Mouse (Mus musculus) spleen, postnatal 10 days (tissue): ENCODE measurements around the gene Gm37240.

Experiments used
- DNase-seq, 2 experiments: peaks; one replicate each; pipeline ENCODE4 v3.0.0; 2021 to 2022; ENCODE audit warnings: low spot score in 2 of 2

Gm37240 gene

DNA sequence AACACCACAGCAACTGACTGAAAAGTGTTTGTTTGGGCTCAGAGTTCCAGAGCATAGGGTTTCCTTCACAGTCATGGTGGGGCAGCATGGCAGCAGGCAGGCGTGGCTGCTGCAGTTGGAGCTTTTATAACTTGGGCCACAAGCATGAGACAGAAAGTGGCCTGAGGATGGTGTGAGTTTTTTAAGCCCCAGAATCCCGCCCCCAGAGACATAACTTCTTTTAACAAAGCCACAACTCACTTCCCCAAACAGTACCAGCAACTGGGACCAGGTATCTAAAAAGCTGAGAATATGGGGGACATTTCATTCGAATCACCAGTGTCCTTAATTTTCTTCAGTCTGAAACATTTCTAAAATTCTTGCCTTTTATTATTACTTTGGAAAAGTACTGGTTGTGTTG, 1049.3 kb downstream of the Gm37240 start:
- DNase-seq = no peak

DNA sequence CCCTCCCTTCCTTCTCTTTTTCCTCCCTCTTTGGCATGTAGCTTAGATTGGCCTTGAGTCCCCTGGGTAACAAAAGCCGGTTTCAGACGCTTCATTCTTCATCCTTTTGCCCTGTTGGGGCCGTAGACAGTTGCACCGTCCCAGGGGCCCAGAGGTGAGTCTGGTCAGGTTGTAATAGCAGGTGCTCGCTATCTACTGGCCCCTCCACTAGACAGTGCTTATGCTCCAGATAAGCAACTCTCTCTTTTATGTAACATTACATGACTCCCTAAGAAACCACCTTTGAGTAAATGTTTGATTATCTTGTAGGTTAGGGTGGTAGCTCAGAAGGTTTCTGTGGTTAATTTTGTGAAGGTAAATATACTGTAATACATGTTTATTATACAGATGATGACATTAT, 1051.3 kb downstream of the Gm37240 start:
- DNase-seq = no peak

DNA sequence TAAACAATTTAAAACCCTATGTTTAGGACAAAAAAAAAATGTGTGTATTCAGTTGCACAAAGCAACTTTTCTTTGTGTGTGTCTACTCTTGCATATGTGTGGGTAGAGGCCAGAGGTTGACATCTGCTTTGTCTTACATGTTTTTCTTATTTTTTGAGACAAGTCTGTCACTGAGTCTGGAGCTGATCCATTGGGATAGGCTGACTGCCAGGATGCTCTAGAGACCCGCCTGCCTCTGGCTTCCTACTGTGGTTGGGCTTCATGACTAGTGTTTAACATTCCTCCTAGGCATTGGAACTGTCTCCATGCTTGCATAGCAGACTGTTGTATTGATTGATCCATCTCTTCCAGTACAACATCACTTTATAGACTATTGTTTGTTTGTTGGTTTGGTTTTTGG, 1058.0 kb downstream of the Gm37240 start:
- DNase-seq = no peak

DNA sequence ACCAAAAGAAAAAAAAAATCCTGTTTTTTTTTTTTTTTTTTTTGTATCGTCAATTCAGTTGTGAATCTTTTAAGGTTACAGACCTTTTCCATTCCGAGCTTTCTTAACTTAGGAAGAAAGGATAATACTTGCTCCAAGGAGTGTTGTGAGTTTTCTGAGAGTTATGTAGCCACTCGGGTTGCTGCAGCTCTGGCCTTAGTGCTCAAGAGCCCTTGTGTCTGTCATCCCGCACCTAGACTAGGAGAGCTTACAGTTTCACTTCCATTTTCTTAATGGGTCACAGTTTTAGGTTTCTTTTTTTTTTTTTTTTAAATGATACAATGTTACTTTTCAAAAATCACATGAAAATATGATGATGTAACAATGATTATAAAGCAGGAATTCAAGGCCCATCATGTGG, 1059.7 kb downstream of the Gm37240 start:
- no peak for DNase-seq

DNA sequence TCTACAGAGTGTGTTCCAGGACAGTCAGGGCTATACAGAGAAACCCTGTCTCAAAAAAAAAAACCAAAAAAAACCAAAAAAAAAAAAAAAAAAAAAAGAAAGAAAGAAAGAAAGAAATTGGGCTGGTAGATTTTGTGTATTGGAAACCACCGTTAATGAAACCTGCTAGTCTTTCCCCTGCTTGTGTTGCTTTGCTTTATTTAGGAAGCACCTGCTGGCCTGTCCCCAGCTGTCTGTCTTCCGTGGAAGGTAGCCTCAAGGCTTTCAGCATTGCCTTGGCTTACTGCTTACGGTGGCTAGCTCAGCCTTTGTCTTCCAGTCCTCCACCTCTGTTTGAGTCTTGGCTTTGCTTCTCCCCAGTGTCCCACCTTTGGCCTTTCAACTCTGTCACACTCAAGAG, 1060.4 kb downstream of the Gm37240 start:
- no peak for DNase-seq

DNA sequence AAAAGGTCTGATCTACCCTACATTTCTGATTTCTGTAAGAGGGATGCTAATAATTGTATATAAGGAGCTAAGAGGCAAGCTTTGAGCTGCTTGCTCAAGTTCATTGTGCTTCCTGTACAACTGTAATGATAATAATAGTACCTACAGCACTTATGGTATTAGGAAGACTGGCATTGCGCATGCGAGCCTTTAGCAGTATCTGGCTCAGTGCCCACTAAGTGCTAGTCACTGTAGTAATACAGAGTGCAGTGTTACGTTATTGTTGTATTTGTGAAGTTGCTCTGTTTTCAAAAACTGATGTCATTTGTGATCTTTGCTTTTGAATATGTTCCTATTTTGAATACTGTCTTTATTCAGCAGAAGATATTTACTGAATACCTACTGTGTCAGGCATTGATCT, 1060.9 kb downstream of the Gm37240 start:
- peak in 1 of 2 experiments; percentile 26 for DNase-seq

DNA sequence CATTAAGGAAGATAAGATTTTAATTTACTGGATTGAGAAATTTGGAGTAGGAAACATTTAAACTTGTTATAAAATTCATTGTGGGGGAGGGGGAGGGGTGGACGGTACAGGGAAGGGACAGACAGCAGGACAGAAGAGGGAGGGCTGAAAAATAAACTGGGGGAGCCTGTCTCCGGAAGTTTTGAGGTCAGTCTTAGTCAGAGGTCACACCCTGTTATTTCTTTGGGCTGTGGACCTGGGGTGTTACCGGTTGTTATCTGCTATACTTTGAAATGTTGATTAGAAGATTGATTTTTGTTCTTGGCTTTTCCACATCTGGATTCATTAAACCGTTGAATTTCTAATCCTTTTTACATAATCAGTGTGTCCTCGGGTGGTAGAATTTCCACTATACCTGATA, 1061.3 kb downstream of the Gm37240 start:
- no peak for DNase-seq

DNA sequence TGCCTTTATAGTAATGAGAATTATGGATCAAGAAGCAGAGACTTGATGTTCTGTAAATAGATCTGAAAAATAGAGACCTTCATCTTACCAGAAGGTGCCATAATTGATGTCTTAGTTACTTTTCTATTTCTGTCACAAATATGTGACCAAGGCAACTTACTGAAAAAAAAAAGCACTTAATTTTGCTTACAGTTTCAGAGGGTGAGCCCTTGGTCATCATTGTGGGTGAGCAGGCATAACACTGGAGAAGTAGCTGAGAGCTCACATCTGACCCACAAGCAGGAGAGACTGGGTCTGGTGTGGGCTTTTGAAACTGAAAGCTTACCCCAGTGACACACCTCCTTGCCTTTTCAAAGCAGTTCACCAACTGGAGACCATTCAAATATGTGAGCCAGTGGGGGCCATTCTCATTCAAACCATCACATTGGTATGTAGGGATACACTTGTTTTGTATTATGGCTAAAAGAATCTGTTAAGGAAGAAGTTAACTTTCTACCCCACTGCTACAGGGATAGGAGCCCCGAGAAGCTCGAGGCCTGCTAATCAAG, 1066.6 kb downstream of the Gm37240 start:
- DNase-seq = no peak

DNA sequence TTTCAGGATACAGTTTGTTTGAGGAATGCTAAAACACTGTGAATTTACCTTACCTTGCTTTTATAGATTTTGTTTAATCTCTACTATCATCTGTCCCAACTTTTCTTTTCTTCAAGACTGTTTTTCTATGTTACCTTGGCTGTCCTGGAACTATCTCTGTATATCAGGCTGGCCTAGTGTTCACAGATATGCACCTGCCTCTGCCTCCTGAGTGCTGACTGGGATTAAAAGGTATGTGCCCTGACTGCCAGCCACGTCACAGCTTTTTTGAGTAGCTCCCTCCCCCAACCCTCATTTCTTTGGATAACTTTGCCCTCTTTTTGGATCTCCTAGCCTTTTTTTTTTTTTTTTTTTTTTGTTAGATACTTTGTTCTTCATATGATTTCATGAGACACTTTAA, 1070.4 kb downstream of the Gm37240 start:
- no peak for DNase-seq

DNA sequence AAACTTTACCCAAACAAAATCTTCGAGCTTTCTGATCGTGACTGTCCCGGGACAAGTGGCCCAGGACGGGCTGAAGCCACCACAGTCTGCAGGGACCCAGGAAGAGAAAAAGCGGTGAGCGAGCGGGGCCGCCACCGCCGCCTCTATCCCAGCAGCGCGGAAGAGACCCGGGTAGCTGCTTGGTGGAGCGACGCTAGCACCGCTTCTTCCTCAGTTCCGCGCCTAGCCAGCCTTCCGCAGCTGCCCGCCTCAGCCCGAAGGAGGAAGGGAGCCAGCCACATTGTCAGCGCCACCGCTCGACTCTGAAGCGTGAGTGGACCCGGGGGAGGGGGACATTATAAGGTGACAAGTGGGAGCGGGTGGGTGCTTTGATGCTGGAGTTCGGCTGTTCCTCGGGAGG, 1071.9 kb downstream of the Gm37240 start:
- peak; percentile 60 to 73 for DNase-seq

DNA sequence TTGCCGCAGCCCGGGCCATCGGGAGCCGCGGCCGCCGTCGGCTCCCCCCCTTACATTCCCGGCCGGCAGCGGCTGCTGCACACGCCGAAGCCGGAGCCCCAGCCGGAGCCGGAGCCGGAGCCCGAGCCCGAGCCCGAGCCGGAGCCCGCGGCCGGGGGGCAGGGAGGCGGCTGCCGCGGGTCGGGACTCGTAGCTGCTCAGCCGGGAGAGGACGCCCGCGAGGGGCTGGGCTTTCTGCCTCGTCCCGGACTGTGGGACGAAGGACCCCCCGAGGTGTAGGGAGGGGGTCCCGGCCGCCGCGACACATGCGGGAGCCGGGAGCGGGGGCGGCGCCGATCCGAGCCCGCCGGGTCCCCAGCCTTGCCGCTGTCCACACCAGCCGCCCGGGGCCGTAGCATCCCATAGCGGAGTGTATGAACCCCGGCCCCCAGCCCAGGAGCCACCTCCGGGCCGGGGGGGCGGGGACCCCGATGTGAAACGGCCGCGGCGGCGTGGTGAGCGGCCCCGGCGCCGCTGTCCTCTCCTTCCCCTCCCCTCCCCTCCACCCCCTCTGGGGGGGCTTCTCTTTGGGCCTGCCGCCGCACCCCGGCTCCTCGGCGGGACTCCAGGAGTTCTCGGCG, 1072.4 kb downstream of the Gm37240 start, which contains the start of gene Fbxw7:
Gene Fbxw7 (plus strand): TSS at position 507 of the 620 bp plus-strand sequence.
- peak in 1 of 2 experiments; percentile 47 for DNase-seq

DNA sequence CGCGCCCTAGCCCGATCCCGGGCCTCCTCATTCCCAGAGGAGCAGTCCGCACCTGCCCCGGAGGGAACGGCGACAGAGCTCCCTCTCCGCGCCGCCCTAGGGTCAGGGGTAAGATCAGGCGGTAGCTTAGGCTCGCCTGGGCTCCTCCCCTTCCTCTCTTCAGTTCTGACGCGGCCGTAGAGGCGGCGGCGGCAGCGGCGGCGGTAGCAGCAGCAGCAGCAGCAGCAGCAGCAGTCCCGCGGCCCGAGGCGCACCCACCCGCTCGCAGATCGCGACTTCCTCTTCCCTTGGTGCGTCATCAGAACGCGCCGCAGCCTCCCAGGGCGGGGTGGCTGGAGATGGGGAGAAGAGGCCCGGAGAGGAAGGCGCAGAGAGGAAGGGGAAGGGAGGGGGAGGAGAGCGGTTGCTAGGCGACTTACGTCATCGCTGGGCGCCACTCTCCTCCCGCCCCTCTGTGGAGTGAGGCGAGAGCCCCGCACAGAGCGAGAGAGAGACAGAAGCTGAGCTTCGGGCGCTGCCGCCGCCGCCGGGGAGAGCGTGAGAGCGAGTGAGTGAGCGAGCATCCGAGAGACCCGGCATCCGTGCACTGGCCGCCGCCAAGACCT, 1073.1 kb downstream of the Gm37240 start:
- peak; percentile 100 for DNase-seq

DNA sequence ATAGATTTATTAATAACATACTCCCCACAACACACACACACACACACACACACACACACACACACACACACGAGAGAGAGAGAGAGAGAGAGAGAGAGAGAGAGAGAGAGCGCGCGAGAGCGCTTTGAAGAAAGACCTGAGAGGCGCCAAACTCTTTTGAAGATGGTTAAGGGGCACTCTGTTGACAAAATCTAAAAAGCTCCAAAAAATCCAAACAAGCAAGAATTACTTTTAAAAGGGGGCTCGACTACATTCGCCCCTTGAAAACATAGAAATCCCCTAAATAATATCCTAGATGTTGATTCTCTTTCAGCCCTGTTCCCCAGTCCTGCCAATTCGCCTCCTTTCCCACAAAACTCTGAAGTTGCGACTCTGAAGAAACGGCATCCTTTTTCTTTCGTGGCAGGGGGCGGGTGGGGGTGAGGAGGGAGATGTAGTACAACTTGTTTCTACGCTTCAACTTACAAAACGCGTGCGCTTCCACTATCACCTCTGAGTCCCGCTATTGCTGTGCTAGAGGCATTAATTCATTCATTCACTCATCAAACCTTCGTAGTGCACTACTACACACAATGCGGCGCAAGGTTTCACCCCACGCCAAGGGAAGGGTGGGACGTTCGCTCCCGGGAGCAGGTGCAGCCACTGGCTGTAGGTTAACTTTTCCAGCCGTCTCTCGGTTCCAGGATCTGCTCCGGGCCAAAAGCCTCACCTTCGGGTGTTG, 1073.7 kb downstream of the Gm37240 start:
- DNase-seq = no peak

DNA sequence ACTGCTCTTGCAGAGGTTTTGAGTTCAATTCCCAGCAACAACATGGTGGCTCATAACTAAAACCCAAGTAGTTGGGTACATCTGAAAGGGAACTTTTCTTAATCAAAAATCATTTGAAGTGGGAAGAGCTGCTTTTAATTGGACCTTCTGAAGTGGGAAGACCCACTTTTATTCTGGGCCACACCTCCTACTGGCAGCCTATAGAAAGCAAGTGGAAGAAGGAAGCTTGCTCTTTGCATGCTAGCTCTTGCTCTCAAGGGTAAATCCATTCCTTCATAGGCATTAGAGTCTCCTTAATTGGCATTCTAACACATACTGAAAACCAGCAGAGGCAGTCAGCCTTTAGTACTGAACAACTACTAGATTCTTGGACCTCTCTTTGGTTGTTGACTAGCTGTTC, 1076.5 kb downstream of the Gm37240 start:
- DNase-seq = no peak

DNA sequence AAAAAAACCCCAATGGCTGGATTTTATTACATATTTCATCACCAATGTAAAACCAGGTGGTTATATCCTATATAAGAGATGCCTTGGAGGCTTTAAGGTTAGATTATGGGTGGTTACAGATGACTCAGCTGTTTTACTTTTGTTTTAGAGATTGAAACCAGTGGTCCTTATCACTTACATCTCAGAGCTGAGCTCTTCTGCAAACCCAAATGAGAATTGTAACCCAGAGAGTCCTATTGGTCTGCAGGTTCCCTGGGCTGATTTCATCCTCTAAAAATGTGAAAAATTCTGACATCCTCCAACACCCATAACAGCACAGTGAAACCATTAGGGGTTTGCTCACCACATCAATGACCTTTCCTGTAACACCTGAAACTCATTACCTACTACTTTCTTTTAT, 1078.4 kb downstream of the Gm37240 start:
- no peak for DNase-seq

DNA sequence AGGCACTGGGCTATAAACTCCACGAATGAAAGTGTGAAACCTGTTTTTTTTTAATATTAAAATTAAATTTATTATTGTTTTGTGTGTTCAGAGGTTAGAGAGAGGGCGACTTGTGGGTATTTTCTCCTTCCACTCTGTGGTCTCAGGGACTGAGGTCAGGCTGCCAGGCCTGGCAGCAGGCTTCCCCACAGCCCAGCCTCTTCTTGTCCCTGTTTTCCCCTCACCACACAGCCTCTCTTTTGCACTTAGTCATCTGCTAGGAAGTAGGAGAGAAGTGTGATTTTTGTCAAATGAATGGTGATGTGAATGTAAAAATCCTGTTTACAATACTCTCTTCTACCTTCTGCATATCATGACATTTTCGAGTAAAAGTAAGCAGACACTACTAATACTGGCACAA, 1079.5 kb downstream of the Gm37240 start:
- no peak for DNase-seq

DNA sequence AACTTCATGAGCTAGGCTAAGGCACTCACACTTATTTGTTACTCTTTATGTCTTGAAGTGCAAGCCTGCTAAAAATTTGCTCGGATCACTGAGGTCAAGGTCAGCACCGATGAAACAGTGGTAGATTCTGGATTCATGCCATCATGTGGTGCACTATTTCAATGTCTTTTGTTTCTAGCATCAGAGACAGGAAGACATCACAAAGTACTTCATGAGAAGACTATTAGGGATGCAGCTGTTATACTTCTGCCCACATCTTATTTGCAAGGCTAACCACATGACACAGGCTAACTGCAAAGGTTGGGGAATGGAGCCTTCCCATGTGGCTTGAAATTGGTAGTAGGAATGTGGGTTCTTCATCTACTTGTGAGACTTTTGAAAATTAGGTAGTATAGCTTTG, 1081.1 kb downstream of the Gm37240 start:
- DNase-seq = no peak

DNA sequence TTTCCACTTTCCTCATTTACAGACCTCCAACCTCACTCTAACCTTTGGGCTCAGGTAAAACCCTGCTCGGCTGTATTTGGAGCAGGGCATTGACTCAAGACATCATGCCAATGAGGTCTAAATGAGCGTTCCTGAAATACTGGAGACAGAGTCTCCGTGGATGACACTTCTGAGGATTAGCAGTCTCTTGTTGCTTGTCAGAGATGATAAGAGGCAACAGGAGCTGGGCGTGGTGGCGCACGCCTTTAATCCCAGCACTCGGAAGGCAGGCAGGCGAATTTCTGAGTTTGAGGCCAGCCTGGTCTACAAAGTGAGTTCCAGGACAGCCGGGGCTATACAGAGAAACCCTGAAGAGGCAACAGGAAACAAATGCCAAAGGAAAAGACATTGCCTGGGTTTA, 1083.3 kb downstream of the Gm37240 start:
- no peak for DNase-seq

DNA sequence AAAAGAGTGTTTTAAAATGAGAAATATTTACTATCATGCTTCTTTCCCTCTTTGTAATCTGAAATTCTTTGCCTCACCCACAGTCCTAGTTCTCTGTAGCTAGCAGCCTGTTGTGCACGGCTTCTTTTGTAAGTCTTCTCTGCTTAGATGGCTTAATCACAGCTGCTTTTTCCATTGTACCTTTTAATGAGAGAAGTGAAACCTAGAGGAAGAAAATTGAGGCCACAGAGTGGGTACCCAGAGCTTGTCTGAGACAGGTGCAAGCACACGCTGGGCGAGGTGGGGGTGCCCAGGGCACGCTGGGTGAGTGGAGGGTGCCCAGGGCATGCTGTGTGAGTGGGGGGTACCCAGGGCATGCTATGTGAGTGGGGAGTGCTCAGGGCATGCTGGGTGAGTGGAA, 1099.4 kb downstream of the Gm37240 start:
- no peak for DNase-seq

DNA sequence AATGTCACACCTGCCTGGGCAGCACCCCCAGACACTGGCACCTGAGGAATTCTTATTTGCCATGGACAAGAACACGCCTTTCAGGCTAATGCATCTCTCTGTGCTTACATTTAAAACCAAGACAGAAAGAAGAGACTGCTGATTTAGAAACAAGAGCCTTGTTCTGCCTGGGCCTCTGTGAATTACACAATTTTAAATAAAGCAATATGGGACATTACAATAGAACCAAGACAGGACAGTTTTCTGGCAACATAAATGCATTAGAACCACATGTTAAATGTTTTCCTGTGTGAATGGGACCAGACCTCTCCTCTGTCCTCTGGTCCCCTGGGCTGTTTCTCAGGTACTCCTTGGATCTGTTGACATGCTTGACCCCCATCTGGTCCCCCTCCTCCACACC, 1111.2 kb downstream of the Gm37240 start:
- DNase-seq = no peak

DNA sequence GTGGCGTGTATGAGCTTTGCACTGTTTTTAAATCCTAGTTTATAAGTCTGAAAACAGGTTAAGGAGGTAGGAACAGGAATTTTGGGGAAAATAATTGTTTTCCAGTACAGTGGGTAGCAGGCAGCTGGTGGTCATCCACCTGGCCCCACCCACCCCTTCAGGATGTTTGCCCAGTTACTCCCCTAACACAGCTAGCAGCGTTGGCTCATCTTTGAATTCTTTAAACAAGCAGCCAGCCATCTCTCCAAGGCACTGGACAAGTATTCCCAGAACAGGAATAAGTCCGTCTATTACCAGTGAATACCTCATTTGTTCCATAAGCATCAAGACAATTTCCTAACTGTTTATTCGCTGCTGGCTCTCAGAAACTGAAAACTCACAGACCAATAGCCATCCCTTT, 1111.7 kb downstream of the Gm37240 start:
- DNase-seq = no peak

DNA sequence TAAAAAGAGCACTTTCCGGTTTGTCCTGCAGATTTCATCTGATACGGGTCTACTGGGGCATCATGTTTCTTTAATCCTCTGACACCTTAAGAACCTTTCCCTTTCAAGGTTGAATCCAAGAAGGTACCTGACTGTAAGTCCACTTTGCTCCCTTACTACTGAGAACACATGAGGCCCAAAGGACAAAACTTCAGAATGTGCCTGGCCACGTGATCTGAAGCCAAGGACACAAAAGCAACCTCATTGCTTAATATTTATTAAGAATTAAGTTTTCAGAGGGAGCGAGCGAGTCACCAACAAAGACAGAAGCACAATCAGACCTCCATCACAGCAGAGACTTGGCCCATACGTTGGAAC, 1112.3 kb downstream of the Gm37240 start:
- no peak for DNase-seq
